Mouse (Mus musculus) common myeloid progenitor, adult 5-6 weeks (primary cell): ENCODE measurements around the gene Rrp15. TPM values are rescaled to one million over a fixed set of nuclear protein-coding genes. Genes with fewer than 3 reads are reported as not detected.
A peak's percentile ranks its signal among the peaks of the same experiment; 100 is the strongest.

Source experiments
- ATAC-seq: replicated peaks from 2 replicates; pipeline ENCODE4 v1.8.0; 2016; ENCODE audit warnings: low read depth, mild to moderate bottlenecking, moderate TSS enrichment, inconsistent platforms; ENCODE audit not compliant: poor library complexity, severe bottlenecking
- total RNA-seq: library from RNA; stranded (forward); fragments of 200-1000, 187-1606 nt; gene quantifications from 2 replicates; pipeline ENCODE4 v1.2.3, GENCODE M21; 2017

The Rrp15 gene
- total RNA-seq, 1 experiment from 2014 or later, result 147 TPM

DNA sequence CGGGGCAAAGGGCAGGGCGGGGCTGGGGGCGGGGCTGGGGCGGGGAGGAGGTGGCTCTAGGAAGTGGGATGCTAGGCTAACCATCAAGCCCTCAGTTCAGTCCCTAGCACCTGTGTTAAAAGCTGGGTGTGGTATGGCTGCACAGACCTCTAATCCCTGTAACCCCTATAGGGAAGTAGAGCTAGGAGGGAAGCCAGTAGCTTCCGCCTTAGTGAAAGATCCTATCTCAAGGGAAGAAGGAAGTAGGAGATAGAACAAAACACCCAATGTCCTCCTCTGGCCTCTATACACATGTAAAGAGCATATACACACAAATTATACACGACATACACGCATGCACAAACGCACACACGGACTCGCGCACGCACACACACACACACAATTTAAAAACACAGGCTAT lies 71.5 kb downstream of the Rrp15 start:
- peak; percentile 39; the same call in 1 of the 2 replicates for ATAC-seq

DNA sequence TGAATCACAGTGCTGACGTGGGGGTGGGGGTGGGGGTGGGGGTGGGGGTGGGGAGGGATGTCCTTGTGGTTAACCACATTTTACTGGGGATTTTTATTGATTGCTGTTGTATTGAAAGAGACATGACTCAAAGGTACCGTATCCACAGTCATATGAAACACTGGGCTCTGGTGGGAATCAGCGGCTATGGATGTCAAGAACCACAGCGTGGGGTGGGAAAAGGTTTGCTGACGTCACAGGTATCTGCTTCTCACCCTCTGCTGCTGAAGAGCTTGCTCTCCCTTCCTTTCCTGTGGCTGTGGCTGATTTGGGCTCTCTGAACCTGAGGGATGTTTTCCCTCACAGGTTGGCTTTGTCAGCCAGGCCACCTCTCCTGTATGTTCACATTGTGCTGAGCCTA lies 73.0 kb downstream of the Rrp15 start:
- ATAC-seq, result no peak

DNA sequence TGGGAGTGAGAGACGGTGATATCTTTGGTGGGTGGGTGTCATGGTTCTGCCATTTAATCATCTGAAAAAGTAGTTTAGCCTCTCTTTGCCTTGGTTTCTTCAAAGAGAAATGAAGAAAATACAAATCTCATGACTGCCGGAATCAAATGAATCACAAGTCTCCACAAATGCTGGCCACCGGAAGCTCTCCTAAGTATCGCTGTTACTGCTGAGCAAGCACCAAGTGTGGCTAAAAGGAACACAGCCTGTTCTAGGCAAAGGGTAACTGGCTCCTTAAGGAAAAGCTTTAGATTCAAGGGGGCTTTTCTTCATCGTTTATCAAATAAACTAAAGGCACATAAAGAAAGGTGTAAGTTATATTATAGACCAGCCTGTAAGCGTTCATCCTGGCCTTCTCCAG lies 73.9 kb downstream of the Rrp15 start:
- no peak for ATAC-seq

DNA sequence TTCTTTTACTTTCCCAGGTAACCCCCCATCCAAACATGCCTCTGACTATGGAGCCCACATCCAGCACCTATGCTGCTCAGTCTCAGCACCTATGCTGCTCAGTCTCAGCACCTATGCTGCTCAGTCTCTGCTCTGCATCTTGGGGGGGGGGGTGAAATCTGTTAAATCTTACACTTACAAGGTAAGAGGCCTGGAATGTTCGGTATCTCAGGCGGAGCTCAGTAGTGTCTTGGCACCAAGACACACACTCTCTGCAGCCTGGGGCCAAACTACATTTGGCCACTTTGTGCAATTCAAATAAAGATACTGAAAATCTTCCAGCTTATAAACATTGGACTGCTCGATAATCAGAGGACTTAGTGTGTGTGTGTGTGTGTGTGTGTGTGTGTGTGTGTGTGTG lies 74.5 kb downstream of the Rrp15 start:
- no peak for ATAC-seq

DNA sequence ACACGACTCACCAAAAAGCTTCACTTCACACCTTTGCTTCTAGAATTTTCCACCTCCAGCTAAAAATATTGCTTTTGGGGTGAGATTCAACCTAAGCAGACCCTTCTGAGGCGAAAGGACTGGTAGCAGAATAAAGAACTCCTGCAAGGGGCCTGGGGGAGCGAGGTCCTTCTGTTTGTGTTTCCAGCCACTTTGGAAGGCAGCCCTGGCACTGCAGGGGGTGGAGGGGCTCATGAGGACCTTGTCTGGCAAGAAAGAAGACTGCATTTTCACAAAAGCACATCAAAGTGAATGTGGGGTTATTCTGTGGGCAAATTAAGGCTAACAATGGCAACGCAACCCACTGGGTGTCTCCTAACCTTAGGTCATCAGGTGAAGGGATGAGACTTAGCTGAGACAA lies 76.0 kb downstream of the Rrp15 start:
- ATAC-seq, result no peak

Other genes with a start within 250 kb of the Rrp15 start
- not detected in 2 replicates for gene Tgfb2, start 43.4 kb downstream of the Rrp15 start, total RNA-seq
- not detected in 2 replicates for gene D1Pas1, start 218.1 kb upstream of the Rrp15 start, total RNA-seq